Mouse (Mus musculus) bone marrow macrophage, adult 2 months (primary cell): ENCODE measurements at regions not wholly inside any gene's neighbourhood (a gene's known extent, or its start where the extent isn't known, plus 50 kb on each side); places are given as distances from the start of the nearest gene placed in this dataset.

ENCODE experiments used
- CTCF ChIP-seq: IDR thresholded peaks from 2 replicates; pipeline ENCODE4 v1.5.1; 2012; ENCODE audit warnings: low read depth, mild to moderate bottlenecking, low read length, moderate library complexity
- POLR2A ChIP-seq: IDR thresholded peaks from 2 replicates; pipeline ENCODE4 v1.6.1; 2012; ENCODE audit warnings: mild to moderate bottlenecking, low read depth, low read length, borderline replicate concordance

DNA sequence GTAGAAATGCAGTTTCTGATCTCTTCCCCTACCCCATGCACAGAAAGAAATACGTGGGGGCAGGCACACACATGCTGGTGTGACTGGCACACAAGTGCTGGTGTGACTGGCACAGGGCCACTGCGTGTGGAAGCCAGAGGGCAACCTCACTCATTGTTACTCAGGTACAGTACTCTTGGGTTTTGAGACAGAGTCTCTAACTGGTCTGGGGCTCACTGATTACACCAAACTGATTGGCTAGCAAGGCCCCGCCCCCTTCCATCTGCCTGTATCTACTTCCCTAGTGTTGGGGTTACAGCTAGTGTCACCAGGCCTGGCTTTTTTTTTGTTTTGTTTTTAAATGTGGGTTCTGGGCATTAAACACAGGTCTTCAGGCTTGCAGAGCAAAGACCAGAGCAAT lies 67.1 kb upstream of the Errfi1 start:
- TF ChIP-seq POLR2A (no peak), CTCF (no peak)
